Mouse (Mus musculus) midbrain, embryonic 11.5 days (tissue): ENCODE measurements at regions not wholly inside any gene's neighbourhood (a gene's known extent, or its start where the extent isn't known, plus 50 kb on each side); places are given as distances from the start of the nearest gene placed in this dataset.

Experiments
- ATAC-seq: fragments of 200-750 bp; cut with Nextera tagmentation; 2 replicates; pipeline ENCODE4 v1.8.0; 2017; ENCODE audit warnings: moderate TSS enrichment, moderate library complexity; ENCODE audit not compliant: low FRiP score
- DNase-seq: peaks from one replicate; pipeline ENCODE4 v3.0.0; 2015; ENCODE audit warnings: low spot score; ENCODE audit errors: missing footprints
- H3K27ac ChIP-seq: fragments of 300-500 bp; sonication (generic); 2 replicates; pipeline ENCODE4 v1.5.1; 2014; ENCODE audit warnings: low read depth, low read length
- H3K27me3 ChIP-seq: fragments of 300-500 bp; sonication (generic); 2 replicates; pipeline ENCODE4 v1.6.1; 2014; ENCODE audit warnings: mild to moderate bottlenecking, low read length, moderate library complexity, mixed read lengths; ENCODE audit not compliant: control insufficient read depth, insufficient read depth
- H3K36me3 ChIP-seq: fragments of 300-500 bp; sonication (generic); 2 replicates; pipeline ENCODE4 v1.6.1; 2014; ENCODE audit warnings: mild to moderate bottlenecking, low read length, moderate library complexity, mixed read lengths; ENCODE audit not compliant: control insufficient read depth, insufficient read depth
- H3K4me1 ChIP-seq: fragments of 300-500 bp; sonication (generic); 2 replicates; pipeline ENCODE4 v1.6.1; 2014; ENCODE audit warnings: low read length; ENCODE audit not compliant: control insufficient read depth, insufficient read depth
- H3K4me2 ChIP-seq: fragments of 300-500 bp; sonication (generic); 2 replicates; pipeline ENCODE4 v1.6.1; 2014; ENCODE audit warnings: mild to moderate bottlenecking, moderate library complexity
- H3K4me3 ChIP-seq: fragments of 300-500 bp; sonication (generic); 2 replicates; pipeline ENCODE4 v1.5.1; 2014; ENCODE audit warnings: low read depth, low read length
- H3K9ac ChIP-seq: fragments of 300-500 bp; sonication (generic); 2 replicates; pipeline ENCODE4 v1.6.1; 2014; ENCODE audit warnings: low read length
- H3K9me3 ChIP-seq: fragments of 300-500 bp; sonication (generic); 2 replicates; pipeline ENCODE4 v1.6.1; 2016; ENCODE audit warnings: low read length; ENCODE audit not compliant: control insufficient read depth
- WGBS: fragments of 180-500 bp; shearing (Covaris S2); extraction: QIAGEN DNeasy Blood & Tissue Kit; methylation state at CpG from one replicate; pipeline ENCODE4 v1.1.7; 2014; 5-methylcytosine and 5-hydroxymethylcytosine counted together

DNA sequence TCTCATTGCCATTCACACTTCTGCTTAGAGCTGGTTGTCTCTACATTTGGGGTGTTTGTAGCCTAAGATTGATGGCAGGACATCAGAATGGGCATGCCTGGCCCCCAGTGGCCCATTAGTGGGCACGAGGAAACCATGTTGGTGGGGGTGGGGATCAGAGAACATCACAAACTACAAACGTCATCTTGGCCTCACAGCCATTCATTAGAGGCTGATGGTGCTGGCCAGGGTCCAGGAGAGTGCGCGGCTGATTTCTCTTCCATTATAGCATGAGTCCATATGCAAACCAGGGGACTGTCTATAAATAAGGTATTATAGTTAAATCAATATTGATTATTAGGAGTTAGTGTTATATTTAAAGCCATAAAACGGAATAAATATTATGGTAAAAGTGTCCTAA, 67.9 kb downstream of the 3100002H09Rik start:
- Histone ChIP-seq H3K4me3 (no peak overlapping the region), H3K27ac (no peak overlapping the region), H3K4me1 (no peaks in the 10 kb centered on the region), H3K4me2 (no peak overlapping the region), H3K36me3 (no peaks in the 10 kb centered on the region), H3K9ac (no peak overlapping the region), H3K27me3 (no peaks in the 10 kb centered on the region), H3K9me3 (no peaks in the 10 kb centered on the region)
- DNase-seq (no peak), ATAC-seq (no peak)
- 89% methylated on average over 5 of the region's 5 CpGs for WGBS

DNA sequence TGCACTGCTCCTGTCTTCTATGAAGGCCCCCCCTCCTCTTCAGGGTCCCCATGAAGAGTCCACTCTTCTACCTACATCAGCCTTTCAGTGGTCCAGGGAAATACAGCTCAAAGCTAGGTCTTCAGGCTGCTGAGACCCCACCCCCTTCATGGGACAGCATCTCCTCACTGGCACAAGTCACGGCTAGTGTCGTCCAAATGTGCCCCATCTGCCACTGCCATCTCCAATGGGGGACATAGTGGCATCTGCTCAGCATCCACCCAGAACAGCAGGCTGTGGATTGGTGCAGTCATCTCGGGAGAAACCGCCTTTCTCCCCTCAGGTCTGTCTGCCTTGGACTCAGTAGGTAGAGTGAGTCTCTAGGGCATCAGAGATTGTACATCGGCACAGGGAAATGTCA, 72.1 kb downstream of the 3100002H09Rik start:
- DNase-seq (peak; percentile 12), ATAC-seq (no peak)
- no peak overlapping the region for H3K9ac ChIP-seq
- H3K4me2 ChIP-seq, result no peak overlapping the region
- no peaks in the 10 kb centered on the region for H3K27me3 ChIP-seq
- no peak overlapping the region for H3K27ac ChIP-seq
- 89% methylated on average over 5 of the region's 5 CpGs for WGBS
- no peak overlapping the region for H3K4me3 ChIP-seq
- H3K36me3 ChIP-seq, result no peaks in the 10 kb centered on the region
- H3K9me3 ChIP-seq, result no peaks in the 10 kb centered on the region
- no peaks in the 10 kb centered on the region for H3K4me1 ChIP-seq

DNA sequence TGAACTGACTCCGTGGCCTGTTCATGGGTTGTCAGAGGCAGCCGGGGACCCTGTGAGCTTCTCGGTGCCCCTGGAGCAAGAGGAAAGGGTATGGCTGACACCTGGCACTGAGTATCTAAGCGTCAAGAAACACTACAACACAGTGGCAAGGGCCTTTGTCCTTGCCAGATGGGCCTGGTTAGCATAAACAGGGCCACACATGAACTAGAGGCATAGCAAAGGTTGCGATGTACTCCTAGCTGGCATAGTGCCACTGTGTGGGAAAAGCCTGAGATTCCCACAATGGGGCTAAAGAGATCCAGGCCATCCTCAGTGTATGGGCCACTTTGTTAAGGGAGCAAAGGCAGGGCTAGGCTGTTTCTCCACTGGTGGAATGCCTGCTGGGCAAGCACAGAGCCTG, 72.9 kb downstream of the 3100002H09Rik start:
- Histone ChIP-seq H3K9me3 (no peaks in the 10 kb centered on the region), H3K27ac (no peak overlapping the region)
- WGBS, result 89% methylated on average over 5 of the region's 5 CpGs

DNA sequence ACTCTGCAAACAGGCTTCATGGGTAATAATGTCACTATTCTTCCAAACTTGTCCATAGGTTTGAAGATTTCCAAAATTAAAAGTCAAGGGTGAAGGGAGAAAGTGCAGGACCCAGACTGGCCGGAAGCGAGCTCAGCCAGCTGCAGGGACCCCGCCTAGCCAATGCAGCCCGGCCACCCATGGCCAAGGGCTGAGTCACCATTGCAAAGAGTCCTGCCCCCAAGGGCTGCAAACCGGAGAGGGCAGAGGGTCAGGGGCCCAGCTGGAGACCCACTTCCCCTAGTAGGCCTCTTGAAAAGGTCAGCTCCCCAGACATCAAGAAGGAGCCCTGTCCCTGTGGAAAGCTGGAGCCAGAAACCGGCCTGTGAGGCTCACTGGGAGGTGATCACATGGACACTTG, 77.0 kb downstream of the 3100002H09Rik start:
- ATAC-seq (no peak), DNase-seq (no peak)
- Histone ChIP-seq H3K36me3 (no peaks in the 10 kb centered on the region), H3K27ac (no peak overlapping the region), H3K27me3 (no peaks in the 10 kb centered on the region), H3K9me3 (no peaks in the 10 kb centered on the region), H3K4me1 (no peaks in the 10 kb centered on the region), H3K9ac (no peak overlapping the region), H3K4me2 (no peak overlapping the region), H3K4me3 (no peak overlapping the region)
- WGBS, result 62% methylated on average over 6 of the region's 6 CpGs

More for the DNA sequence above, 72.9 kb downstream of the 3100002H09Rik start:
- no peaks in the 10 kb centered on the region for H3K36me3 ChIP-seq
- no peak overlapping the region for H3K4me2 ChIP-seq
- H3K4me3 ChIP-seq, result no peak overlapping the region
- DNase-seq, result no peak
- no peak overlapping the region for H3K9ac ChIP-seq
- no peak for ATAC-seq
- H3K27me3 ChIP-seq, result no peaks in the 10 kb centered on the region
- no peaks in the 10 kb centered on the region for H3K4me1 ChIP-seq

DNA sequence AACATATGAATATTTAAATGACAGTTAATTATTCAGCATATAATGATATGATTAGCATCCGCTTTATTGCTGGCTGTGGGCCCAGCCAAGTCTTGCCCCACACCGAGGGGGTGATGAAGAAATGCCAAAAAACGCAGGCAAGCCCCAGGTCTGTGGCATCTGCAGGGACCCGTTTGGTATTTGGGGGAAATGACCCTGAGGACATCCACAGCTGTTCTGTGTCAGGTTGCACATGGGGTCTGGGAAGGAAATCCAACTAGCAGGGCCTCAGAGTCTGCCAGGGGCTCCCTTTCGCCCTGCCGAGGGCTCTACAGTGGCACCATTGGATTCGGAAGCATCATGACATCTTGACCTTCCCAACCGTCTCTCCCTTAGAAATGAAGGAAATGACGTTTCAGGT, 80.0 kb downstream of the 3100002H09Rik start:
- Histone ChIP-seq H3K4me2 (no peak overlapping the region), H3K27ac (no peak overlapping the region), H3K9me3 (no peaks in the 10 kb centered on the region), H3K36me3 (no peaks in the 10 kb centered on the region), H3K4me1 (peaks cover 18% of the 10 kb centered on the region), H3K9ac (no peak overlapping the region), H3K27me3 (peaks cover under 1% of the 10 kb centered on the region), H3K4me3 (no peak overlapping the region)
- DNase-seq (no peak), ATAC-seq (no peak)
- 90% methylated on average over 9 of the region's 9 CpGs for WGBS

DNA sequence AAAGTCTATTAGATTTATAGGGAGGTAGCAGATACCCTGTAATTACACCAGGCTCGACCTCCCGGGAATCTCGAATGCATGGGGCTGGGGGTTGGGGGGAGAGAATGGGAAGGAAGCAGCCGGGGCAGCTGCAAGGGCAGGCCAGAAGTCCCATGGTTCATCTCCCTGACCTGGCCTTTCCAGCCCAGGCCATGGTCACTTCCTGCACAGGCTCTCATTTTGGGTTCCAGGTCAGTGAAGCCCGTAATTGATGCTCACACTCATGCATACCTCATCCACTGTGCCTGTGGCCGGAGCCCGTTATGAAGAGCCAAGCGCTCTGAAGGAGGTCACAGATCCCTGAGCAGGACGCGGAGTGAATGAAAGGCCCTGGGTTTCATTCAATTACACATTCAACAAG, 83.8 kb downstream of the 3100002H09Rik start:
- Histone ChIP-seq H3K9ac (no peak overlapping the region), H3K36me3 (no peaks in the 10 kb centered on the region), H3K4me2 (no peak overlapping the region), H3K4me3 (no peak overlapping the region), H3K9me3 (no peaks in the 10 kb centered on the region), H3K4me1 (peaks cover 18% of the 10 kb centered on the region), H3K27me3 (peaks cover 3% of the 10 kb centered on the region), H3K27ac (no peak overlapping the region)
- WGBS, result 16% methylated on average over 10 of the region's 10 CpGs
- ATAC-seq (peak; percentile 59), DNase-seq (peak; percentile 89)

DNA sequence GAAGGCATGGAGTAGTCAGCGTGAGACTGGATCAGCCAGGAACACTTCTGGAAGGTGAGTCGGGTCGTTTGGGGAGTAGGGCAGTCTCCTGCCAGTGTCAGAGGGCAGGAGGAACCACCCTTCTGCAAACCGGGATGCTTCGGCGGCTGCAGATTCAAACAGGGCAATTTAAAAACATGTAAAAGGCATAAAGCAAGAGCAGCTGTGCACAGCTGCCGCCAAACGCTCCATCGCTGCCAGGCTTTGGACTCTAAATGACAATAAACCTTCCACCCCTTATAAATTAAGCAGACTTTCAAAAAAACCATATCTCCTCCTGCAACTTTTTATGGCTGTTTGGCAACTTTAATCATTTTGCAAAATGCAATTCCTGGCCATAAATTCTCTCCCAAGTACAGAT, 84.2 kb downstream of the 3100002H09Rik start:
- H3K36me3 ChIP-seq, result no peaks in the 10 kb centered on the region
- 53% methylated on average over 9 of the region's 9 CpGs for WGBS
- H3K4me3 ChIP-seq, result no peak overlapping the region
- DNase-seq, result peak; percentile 85
- no peaks in the 10 kb centered on the region for H3K9me3 ChIP-seq
- no peak overlapping the region for H3K9ac ChIP-seq
- no peak overlapping the region for H3K27ac ChIP-seq
- H3K27me3 ChIP-seq, result peaks cover 3% of the 10 kb centered on the region
- H3K4me1 ChIP-seq, result peaks cover 18% of the 10 kb centered on the region
- no peak overlapping the region for H3K4me2 ChIP-seq
- ATAC-seq, result no peak

DNA sequence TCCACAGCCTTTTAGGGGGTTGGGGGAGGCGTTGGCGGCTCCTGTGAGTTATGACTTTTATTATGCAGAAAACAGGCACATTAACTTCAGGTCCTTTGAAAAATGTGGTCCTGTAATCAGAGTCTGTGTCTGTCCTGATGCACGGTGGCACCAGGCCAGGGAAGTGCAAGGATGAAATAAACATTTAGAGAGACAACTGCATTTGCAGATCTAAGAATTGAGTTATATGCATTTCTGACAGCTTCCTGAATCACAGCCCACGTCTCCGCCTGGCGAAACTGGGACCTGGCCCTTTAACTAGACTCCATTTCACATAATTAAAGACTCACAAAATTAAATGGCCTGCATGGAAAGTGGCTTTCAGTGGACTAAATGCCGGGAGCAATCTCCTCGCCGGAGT, 90.3 kb downstream of the 3100002H09Rik start:
- H3K9ac ChIP-seq, result no peak overlapping the region
- no peaks in the 10 kb centered on the region for H3K36me3 ChIP-seq
- no peaks in the 10 kb centered on the region for H3K9me3 ChIP-seq
- H3K4me3 ChIP-seq, result no peak overlapping the region
- no peaks in the 10 kb centered on the region; the same call in 1 of the 2 replicates for H3K27me3 ChIP-seq
- WGBS, result 88% methylated on average over 9 of the region's 9 CpGs
- H3K4me2 ChIP-seq, result no peak overlapping the region
- H3K4me1 ChIP-seq, result no peaks in the 10 kb centered on the region; the same call in 1 of the 2 replicates
- DNase-seq, result no peak
- no peak for ATAC-seq
- H3K27ac ChIP-seq, result no peak overlapping the region

DNA sequence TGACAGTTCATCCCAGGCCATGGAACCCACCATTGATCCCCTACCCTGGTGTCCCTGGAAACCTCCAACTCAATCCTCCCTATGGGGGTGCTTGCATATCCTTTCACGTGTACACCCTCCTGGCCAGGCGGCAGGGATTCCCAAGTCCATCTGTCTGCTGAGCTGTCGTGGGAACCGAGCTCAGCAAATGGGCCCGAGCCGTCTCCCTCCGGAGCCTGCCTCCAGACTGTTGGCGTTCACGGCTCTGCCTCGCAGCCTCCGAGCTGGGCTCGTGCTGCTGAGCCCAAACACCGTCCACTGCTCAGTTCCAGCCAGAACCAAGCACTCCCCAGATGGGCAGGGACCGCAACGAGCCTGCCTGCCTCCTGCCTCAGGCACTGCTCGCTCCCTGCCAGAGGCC, 98.8 kb downstream of the 3100002H09Rik start:
- Histone ChIP-seq H3K4me2 (no peak overlapping the region), H3K36me3 (no peaks in the 10 kb centered on the region), H3K27ac (no peak overlapping the region), H3K27me3 (no peaks in the 10 kb centered on the region), H3K4me3 (no peak overlapping the region), H3K9ac (no peak overlapping the region), H3K9me3 (no peaks in the 10 kb centered on the region), H3K4me1 (no peaks in the 10 kb centered on the region)
- 74% methylated on average over 16 of the region's 16 CpGs for WGBS
- ATAC-seq (no peak), DNase-seq (peak; percentile 19)

DNA sequence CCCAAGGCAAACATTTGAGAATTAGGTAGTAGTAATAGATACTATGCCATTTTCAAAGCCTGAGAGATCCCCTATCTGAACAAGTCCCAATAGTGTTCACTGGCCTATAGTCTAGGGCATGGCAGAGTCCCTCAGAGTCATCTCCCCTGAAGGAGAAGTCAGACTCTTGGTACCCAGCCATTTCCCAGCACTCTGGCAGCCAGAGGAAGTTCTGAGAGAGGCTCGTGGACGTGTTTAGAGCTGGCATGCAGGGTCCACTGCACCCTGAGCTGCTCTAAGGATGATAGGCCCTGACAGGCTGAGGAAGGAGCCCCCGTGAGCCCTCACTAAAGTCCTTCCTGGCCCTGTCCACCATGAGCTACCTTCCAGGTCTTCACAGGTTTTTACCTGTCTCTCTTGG, 99.8 kb downstream of the 3100002H09Rik start:
- DNase-seq, result peak; percentile 28
- Histone ChIP-seq H3K4me2 (no peak overlapping the region), H3K9ac (no peak overlapping the region), H3K27ac (no peak overlapping the region), H3K36me3 (no peaks in the 10 kb centered on the region), H3K4me1 (peaks cover 5% of the 10 kb centered on the region; the same call in 1 of the 2 replicates), H3K9me3 (no peaks in the 10 kb centered on the region), H3K4me3 (no peak overlapping the region), H3K27me3 (no peaks in the 10 kb centered on the region)
- 95% methylated on average over 3 of the region's 3 CpGs for WGBS
- no peak for ATAC-seq
